Mouse (Mus musculus): ENCODE data around the gene Gm20388.

Gm20388 gene

DNA sequence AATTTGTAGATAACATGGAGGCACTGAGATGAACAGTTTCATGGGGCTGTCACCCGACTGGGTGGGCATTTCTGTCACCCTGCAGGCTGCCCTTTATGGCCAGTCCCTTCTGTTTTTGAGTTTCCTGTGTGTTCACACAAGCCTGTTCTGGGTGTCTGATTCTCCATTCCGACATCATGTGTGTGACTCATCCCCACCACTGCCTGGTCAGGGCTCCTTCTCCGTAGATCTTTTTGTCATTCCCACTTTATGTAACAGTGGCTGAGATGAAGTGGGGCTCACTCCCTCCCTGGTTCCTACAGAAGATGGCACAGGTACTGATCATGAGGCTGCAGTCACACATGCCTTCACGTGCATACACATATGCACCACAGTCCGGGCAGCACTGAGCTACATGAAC lies 3212.0 kb downstream of the Gm20388 start:
- intact Hi-C loops (cut with DNase I) = no loop called here

DNA sequence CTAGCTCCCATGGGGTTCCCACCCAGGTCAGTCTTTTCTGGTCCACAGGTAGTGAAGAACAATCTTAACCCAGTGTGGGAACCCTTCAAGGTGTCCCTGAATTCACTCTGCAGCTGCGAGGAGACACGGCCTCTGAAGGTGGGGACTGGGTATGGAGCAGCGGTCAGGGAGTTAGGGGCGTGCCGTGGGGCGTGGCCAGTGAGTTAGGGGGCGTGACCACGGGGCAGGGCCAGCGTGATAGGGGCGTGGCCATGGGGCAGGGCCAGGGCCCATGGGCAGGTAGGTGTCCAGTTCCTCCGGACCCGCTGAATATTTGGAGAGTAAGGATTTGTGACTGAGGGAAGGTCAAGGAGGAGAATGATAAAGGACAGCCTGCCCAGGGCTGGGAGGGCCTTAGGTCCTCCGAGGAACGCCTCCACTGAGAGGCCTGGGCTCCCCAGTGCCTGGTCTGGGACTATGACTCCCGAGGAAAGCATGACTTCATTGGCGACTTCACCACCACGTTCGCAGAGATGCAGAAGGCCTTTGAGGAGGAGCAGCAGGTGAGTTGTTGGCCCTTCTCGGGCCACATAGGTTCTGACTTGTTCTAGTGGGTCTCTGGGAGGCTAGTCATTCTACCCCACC lies 3215.7 kb downstream of the Gm20388 start:
- intact Hi-C loops (cut with DNase I) = no loop called here

DNA sequence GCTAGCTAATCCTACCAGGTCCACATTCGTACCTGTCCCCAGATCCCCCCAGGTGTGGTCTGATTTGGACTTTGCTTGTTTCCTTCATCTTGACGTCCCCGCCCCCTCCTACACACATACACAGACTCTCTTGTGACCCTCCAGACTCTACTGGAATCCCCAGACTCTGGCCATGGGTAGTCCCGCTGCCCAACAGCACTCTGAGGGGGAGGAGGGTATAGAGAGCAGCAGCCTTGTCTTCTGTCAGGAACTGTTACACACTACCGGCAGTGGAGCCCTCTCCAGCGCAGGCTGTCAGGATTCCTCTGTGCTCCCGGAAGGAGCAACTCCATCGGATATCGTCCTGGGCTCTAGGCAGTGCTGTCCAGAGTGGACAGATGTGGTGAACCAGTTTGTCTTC lies 3220.4 kb downstream of the Gm20388 start:
- intact Hi-C loops (cut with DNase I) = no loop called here

DNA sequence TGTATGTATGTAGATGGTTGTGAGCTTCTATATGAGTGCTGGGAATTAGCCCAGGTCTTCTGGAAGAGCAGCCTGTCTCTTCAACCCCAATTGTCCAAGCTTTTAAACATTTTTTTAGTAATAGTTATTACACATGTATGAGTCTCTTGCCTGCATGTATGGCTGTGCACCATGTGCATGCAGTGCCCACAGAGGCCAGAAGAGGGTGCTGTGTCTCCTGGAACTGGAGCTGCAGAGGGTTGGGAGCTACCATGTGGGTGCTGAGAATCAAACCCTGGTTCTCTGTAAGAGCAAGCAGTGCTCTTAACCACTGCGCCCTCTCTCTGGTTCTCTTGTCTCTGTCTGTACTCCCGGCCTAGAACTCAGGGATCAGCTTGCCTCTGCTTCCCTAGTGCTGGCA lies 3222.3 kb downstream of the Gm20388 start:
- intact Hi-C loops (cut with DNase I) = no loop called here

DNA sequence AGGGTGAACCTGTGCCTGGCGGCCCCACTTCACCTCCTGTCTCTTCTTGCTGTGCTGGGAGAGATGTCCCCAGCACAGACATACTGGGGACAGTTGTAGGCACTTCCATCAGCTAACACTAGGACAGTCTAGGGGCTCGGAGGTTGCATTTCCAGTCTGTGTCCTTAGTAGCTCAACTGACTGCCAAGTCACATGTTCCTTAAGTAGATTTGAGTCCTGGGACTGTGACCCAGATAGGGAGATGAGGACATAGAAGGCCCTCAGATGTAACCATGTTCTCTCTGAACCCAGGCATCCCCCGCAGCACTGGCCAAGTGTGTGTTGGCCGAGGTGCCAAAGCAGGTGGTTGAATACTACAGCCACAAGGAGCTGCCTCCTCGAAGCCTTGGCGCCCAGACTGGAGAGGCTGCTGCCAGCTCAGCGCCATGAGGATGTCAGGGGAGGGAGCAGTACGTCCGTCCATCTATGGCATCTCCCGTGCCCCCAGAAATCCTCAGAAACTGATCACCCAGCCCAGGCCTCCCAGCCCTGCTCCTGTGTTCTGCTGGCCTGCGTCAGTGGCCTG lies 3223.6 kb downstream of the Gm20388 start:
- intact Hi-C loops (cut with DNase I) = no loop called here

GRCm38 (mm10) chr8:123135406-123135805 lies 3224.8 kb downstream of the Gm20388 start:
- intact Hi-C loops (cut with DNase I) = no loop called here

- intact Hi-C loops (cut with DNase I) = no loop called here
Observed at GRCm38 (mm10) chr8:123135806-123136205, 3225.2 kb downstream of the Gm20388 start.

- intact Hi-C loops (cut with DNase I) = no loop called here
Observed at GRCm38 (mm10) chr8:123136287-123136686, 3225.6 kb downstream of the Gm20388 start.

GRCm38 (mm10) chr8:123137645-123138077 lies 3227.0 kb downstream of the Gm20388 start:
- intact Hi-C loops (cut with DNase I) = no loop called here

- intact Hi-C loops (cut with DNase I) = no loop called here
Observed at GRCm38 (mm10) chr8:123138741-123139140, 3228.1 kb downstream of the Gm20388 start.

- intact Hi-C loops (cut with DNase I) = no loop called here
Observed at GRCm38 (mm10) chr8:123141741-123142462, 3231.3 kb downstream of the Gm20388 start.

DNA sequence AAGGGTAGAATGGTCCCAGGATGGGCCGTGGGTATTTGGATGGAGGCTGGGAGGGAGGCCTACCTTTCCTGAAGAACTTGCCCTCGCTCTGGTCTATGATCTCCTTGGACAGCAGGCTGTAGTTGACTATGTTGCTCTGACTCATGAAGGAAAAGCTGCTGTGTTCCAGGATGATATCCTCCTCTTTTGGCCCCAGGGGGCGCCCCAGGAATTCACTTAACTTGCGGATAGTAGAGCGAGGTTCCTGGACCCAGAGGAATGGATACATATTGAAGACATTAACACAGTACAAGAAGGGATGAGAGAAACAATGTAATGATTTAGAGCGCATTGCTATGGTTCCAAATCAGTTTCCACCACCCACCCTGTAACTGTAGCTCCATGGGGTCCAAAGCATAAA lies 3234.6 kb downstream of the Gm20388 start:
- intact Hi-C loops (cut with DNase I) = loop anchor here (5.0 kb wide), 2 partner anchors 33 to 47 kb away; no protein-coding TSS in a partner anchor

DNA sequence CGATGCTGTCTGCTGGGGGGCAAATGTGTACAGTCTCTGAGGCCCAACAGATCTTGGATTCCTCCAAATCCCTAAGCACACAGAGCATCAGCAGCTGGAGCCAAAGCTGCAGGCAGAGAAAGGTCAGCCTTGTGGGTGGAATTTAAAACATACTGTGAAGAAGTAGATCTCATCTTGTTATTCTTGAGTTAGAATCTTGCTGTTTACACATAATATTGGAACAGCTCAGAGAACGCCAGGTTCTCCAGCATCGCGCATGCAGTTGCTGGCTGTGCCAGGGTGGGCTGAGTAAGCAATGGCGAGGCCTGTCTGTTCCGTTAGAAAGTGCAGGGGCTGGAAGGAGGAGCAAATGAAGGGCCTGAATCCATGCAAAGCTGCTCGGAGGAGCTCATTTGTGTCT lies 3235.7 kb downstream of the Gm20388 start:
- intact Hi-C loops (cut with DNase I) = loop anchor here (5.0 kb wide), 2 partner anchors 34 to 46 kb away; no protein-coding TSS in a partner anchor

GRCm38 (mm10) chr8:123150737-123151171 lies 3240.1 kb downstream of the Gm20388 start:
- intact Hi-C loops (cut with DNase I) = no loop called here

- intact Hi-C loops (cut with DNase I) = loop anchor here (5.0 kb wide), 1 partner anchor 48 kb away; no protein-coding TSS in a partner anchor
Observed at GRCm38 (mm10) chr8:123155177-123155576, 3244.5 kb downstream of the Gm20388 start.

DNA sequence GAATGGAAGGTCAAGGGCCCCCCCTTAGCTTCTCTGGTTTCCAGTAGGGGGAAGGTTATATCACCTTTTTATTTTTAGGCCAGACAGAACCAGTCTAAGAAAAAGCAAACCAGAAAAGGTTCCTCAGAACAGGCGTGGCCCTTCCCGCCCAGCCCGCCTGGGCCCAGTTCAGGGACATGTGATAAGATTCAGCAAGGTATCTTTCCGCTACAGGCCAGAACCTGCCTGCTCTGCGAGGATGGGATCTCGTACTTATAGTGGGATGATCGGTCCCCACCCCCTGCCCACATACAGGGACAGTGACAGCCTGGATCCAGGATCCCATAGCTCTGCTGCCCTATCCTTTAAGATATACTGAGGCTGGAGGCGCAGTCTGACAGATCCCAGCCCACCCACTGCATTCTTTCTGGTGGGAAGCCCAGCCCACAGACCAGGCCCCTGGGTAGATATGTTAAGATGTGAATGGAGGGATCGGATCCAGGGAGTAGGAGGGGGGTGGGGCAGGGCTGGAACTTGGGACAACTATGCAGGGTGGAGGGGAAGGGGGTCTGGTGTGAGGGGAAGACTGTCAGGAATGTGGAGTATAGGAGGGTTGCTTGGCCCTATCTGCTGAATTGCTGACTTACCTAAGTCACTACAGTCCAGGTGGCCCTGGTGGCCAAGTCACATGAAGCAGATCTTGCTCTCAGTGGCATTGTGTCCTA lies 3245.6 kb downstream of the Gm20388 start:
- intact Hi-C loops (cut with DNase I) = loop anchor here (5.0 kb wide), 1 partner anchor 49 kb away; no protein-coding TSS in a partner anchor

DNA sequence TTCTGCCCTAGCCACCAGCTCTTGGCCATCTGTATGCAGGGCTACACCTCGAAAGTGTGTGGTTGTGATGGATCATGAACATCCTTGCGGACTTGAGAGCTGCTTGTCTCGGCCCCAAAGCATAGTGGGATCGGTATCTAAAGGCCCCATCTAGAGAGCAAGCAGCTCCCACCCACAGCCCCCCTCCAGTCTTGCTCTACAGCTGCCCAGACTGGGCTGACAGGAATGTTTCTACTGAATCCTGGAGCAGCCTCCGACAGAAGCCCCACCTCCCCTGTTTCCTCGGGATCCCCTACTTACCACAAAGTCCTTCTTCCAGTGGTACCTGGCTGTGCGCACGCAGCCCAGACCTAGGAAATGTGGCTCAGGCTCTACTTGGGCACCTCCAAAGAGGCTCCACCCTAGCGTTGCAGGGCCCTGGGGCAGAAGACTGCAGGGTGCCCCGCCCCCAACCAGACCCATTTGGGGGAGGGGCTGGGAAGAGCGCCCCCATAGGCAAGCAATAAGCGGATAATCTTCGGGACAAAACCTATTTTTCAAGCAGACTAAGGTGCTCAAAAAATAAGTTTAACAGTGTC lies 3247.3 kb downstream of the Gm20388 start, which contains the start of gene Sult5a1:
Gene Sult5a1 (minus strand): TSS at position 428 of the 578 bp plus-strand sequence.
- intact Hi-C loops (cut with DNase I) = loop anchor here (5.0 kb wide), 1 partner anchor 51 kb away; no protein-coding TSS in a partner anchor

- intact Hi-C loops (cut with DNase I) = no loop called here
Observed at GRCm38 (mm10) chr8:123181391-123181790, 3270.8 kb downstream of the Gm20388 start.

DNA sequence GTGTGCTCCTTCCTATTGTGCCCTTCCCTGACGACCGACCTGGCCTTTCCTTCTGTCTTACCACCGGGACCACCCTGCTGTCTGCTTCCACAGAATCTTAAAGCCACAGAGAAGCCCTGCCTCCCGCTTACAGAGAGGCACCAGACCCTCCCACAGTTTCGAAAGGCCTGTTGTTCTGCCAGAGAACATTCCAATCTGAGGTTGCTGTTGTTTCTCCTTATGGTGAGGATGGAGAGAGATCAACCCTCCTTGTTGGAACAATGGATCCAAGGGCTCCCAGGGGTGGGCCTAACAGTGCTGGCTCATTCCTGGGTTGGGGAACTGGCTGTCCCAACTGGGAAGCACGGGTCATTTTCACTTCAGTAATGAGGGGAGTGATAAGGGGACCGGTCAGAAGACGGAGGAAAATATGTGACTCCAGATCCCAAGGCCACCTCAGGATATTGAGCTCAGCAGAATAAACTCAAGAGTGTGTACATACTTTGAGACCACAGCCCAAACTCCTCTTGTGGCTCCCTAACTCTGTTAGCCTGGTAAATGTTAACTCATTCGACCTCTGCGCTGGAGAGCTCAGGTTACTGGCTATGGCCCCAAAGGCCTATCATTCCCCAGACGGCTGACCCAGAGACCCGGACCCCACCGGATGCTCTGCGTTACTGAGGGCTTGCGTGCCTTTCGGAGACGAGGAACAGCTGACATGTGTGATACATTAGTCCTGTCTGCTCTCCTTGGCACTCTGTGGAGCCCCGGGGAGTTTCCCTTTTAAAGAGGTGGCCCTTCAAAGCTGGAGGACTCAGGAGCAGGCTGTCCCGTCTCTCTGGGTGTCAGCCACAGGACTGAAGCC lies 3275.1 kb downstream of the Gm20388 start, which contains the start of gene Dpep1:
Gene Dpep1 (plus strand): TSS at position 677 of the 844 bp plus-strand sequence.
- intact Hi-C loops (cut with DNase I) = no loop called here

DNA sequence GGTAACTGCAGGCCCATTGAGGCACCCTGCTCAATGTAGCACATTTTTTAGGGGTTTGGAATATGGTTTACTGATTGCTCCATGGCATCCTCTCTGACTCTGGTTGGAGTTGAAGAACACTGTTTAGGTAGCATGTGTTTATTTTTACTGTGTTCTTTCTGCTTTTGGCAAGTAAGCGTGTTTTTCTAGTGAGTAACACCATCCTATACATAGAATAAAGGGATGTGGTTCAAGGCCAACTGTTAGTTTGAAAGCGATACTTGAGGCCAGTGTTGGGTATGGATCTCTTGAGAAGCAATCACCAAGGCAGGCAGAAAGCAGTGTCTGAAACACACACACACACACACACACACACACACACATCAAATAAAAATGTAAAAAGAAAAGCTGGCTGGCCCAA lies 3277.4 kb downstream of the Gm20388 start:
- intact Hi-C loops (cut with DNase I) = no loop called here

Measured in adrenal gland (tissue).